Mouse (Mus musculus) limb, embryonic 14.5 days (tissue): ENCODE data around the gene Adamts2. TPM values are rescaled to one million over a fixed set of nuclear protein-coding genes. Genes with fewer than 3 reads are reported as not detected.

Experiments used
- ATAC-seq: fragments of 200-750 bp; cut with Nextera tagmentation; 2 replicates; pipeline ENCODE4 v1.8.0; 2017; ENCODE audit warnings: low read depth, moderate number of reproducible peaks, moderate TSS enrichment; ENCODE audit not compliant: low FRiP score
- DNase-seq: peaks from one replicate; pipeline ENCODE4 v3.0.0-alpha.2; 2015; ENCODE audit warnings: low spot score
- H3K27ac ChIP-seq: fragments of 300-500 bp; sonication (generic); replicated peaks from 2 replicates; pipeline ENCODE4 v1.5.1; 2014; ENCODE audit warnings: low read depth, mild to moderate bottlenecking, low read length, moderate library complexity, mixed read lengths
- H3K27me3 ChIP-seq: fragments of 300-500 bp; sonication (generic); 2 replicates; pipeline ENCODE4 v1.6.1; 2014; ENCODE audit warnings: low read length, mixed read lengths; ENCODE audit not compliant: control insufficient read depth, insufficient read depth
- H3K36me3 ChIP-seq: fragments of 300-500 bp; sonication (generic); 2 replicates; pipeline ENCODE4 v1.6.1; 2014; ENCODE audit warnings: mild to moderate bottlenecking, low read length, moderate library complexity, mixed read lengths; ENCODE audit not compliant: control insufficient read depth, insufficient read depth
- H3K4me1 ChIP-seq: fragments of 300-500 bp; sonication (generic); 2 replicates; pipeline ENCODE4 v1.6.1; 2014; ENCODE audit warnings: antibody characterized with exemption, low read length, mixed read lengths; ENCODE audit not compliant: control insufficient read depth, insufficient read depth
- H3K4me2 ChIP-seq: fragments of 300-500 bp; sonication (generic); replicated peaks from 2 replicates; pipeline ENCODE4 v1.6.1; 2014; ENCODE audit warnings: low read depth, mild to moderate bottlenecking, low read length, moderate library complexity; ENCODE audit not compliant: severe bottlenecking
- H3K4me3 ChIP-seq: fragments of 300-500 bp; sonication (generic); replicated peaks from 2 replicates; pipeline ENCODE4 v1.5.1; 2014; ENCODE audit warnings: low read length
- H3K9ac ChIP-seq: fragments of 300-500 bp; sonication (generic); 2 replicates; pipeline ENCODE4 v1.6.1; 2014; ENCODE audit warnings: mild to moderate bottlenecking, low read depth, low read length, moderate library complexity; ENCODE audit not compliant: severe bottlenecking
- H3K9me3 ChIP-seq: fragments of 300-500 bp; sonication (generic); 2 replicates; pipeline ENCODE4 v1.6.1; 2016; ENCODE audit warnings: low read length; ENCODE audit not compliant: control insufficient read depth
- POLR2A ChIP-seq: fragments of 200-500 bp; IDR thresholded peaks from 2 replicates; pipeline ENCODE4 v1.8.0; 2012; ENCODE audit warnings: inconsistent platforms, mild to moderate bottlenecking, moderate library complexity, borderline replicate concordance; ENCODE audit not compliant: insufficient read depth, insufficient read length; ENCODE audit errors: extremely low read depth
- WGBS: fragments of 180-500 bp; shearing (Covaris S2); extraction: QIAGEN DNeasy Blood & Tissue Kit; methylation state at CpG from one replicate; pipeline ENCODE4 v1.1.7; 2014; 5-methylcytosine and 5-hydroxymethylcytosine counted together
- polyA plus RNA-seq, 2 experiments: library from polyadenylated mRNA; depleted of rRNA in 1 of 2; stranded (reverse) in 1 of 2; unstranded in 1 of 2; fragments of >200 nt; fragmentation: Nextera tagmentation in 1 of 2; extraction: Ambion mirVana in 1 of 2; gene quantifications; 2 replicates each; pipeline versions ENCODE4 v1.2.1 to v1.2.3; 2012 to 2014

Gene Adamts2
- polyA plus RNA-seq, 2 experiments, result 19.4 to 34.9 TPM

DNA sequence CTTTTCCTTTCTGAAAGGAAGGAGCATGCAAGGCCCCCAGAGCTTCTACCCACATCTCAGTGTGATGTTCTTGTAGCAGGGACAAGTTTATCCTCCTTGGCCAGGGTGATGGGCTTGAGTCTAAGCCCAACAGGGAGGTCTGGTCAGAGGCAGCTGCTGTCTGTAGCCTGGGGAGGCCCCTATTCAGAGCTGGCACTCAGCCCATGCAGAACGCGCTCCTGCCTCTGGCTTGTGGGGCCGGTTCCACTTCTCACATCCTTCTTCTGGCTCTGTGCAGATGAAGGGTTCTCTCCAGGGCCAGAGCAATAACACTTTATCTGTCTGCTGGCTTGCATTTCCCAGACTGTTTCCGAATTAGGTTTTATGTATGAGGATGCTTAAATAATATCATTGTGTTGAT, 44.3 kb downstream of the Adamts2 start:
- Histone ChIP-seq H3K27me3 (no peaks in the 10 kb centered on the region), H3K4me1 (0 out of 2 replicates have a peak, but pooled peaks cover 7% of the 10 kb centered on the region), H3K9me3 (0 out of 2 replicates have a peak, but pooled peaks cover 9% of the 10 kb centered on the region), H3K4me2 (no peak overlapping the region), H3K36me3 (no peaks in the 10 kb centered on the region), H3K9ac (no peak overlapping the region), H3K4me3 (no peak overlapping the region), H3K27ac (no peak overlapping the region)
- WGBS, result 34% methylated on average over 4 of the region's 4 CpGs
- TF ChIP-seq POLR2A, result no peak
- DNase-seq, result peak; percentile 71
- ATAC-seq, result peak; percentile 70

DNA sequence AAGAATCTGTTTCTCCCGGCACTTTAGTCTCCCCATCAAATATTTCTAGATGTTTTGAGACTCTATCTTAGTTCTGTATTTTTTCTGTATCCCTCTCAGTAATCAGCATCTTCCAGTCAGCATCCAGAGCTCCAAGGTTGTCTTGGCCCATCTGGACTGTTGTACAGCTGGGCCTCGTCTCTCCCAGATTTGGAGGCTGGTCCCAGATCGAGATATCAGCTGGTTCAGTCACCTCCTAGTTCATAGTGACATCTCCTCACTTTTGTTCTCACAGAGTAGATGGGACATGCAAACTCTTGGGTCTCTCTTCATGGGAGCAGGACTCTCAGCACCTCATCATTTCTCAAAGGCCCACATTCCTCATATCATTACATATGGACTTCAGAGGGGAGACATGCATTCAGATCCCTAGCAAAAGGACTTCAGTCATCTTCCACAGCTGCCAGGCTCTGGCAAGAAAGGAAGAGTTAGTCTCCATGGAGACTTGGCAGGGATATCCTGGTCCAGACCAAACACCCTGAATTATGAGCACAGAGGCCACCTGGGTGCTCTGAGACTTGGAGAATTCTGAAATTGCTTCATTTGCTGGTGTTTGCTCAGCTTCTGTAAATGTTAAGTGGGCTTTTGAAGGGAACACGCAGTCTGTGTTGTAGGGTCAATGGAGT, 46.4 kb downstream of the Adamts2 start:
- no peak overlapping the region for H3K4me3 ChIP-seq
- TF ChIP-seq POLR2A, result no peak
- no peak for DNase-seq
- H3K9me3 ChIP-seq, result 0 out of 2 replicates have a peak, but pooled peaks cover 9% of the 10 kb centered on the region
- H3K36me3 ChIP-seq, result no peaks in the 10 kb centered on the region
- 91% methylated on average over 4 of the region's 4 CpGs for WGBS
- no peak overlapping the region for H3K4me2 ChIP-seq
- H3K4me1 ChIP-seq, result 0 out of 2 replicates have a peak, but pooled peaks cover 7% of the 10 kb centered on the region
- H3K27me3 ChIP-seq, result no peaks in the 10 kb centered on the region
- ATAC-seq, result no peak
- no peak overlapping the region for H3K27ac ChIP-seq
- H3K9ac ChIP-seq, result no peak overlapping the region

DNA sequence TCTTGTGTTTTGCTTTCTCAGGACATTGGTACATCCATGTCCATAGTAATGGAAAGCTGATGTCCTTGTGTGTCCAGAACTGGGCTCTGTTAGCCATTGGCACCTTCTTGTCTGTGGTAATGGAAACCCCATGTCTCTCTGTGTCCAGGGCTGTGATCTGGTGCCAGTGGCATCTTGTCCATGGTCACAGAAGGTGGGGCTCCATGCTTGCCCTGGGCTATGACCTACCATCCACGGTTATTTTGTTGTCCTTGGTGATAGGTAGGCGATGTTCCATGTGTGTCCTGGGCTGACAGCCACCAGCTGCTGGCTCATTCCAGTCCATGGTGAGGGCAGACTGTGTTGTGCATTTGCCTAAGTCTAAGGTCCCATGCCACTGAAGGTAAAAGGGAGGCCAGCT, 48.2 kb downstream of the Adamts2 start:
- Histone ChIP-seq H3K9ac (no peak overlapping the region), H3K4me2 (no peak overlapping the region), H3K27me3 (no peaks in the 10 kb centered on the region), H3K4me1 (0 out of 2 replicates have a peak, but pooled peaks cover 7% of the 10 kb centered on the region), H3K36me3 (no peaks in the 10 kb centered on the region), H3K4me3 (no peak overlapping the region), H3K27ac (no peak overlapping the region), H3K9me3 (0 out of 2 replicates have a peak, but pooled peaks cover 9% of the 10 kb centered on the region)
- TF ChIP-seq POLR2A, result no peak
- 88% methylated on average over 2 of the region's 2 CpGs for WGBS
- no peak for ATAC-seq
- DNase-seq, result no peak

DNA sequence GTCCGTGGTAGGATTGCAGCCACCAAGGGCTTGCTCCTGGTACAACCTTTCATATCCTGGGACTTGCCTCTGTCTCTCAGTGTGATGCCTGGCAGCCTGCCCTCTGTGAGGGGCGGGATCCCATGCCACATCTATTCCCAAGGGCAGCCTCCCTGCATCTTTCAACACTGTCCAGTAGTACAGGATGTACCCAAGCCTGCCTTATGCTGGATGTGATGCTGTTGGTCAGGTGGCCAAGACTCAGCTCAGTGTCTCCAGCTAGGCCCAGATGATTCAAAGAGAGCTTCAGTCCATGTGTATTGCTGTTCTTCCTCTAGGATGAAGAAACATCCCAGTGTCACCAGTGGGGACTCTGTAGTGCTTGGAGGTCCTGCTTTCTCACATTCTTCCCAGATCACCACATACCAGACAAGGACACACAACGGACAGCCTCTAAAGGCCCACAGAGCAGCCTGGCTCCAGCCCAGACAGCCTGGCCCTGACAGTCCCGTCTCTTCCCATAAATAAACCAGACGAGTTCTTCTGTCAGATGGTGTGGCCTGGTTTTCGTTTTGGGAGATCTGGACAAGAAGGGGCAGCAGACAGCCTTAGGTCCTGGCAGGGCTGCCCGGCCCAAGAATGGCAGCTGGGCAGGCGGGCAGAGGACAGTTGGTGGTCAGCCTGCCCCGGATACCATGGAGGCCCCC, 52.0 kb downstream of the Adamts2 start:
- H3K9ac ChIP-seq, result no peak overlapping the region
- no peak for DNase-seq
- H3K36me3 ChIP-seq, result no peaks in the 10 kb centered on the region
- TF ChIP-seq POLR2A, result no peak
- no peak overlapping the region for H3K4me2 ChIP-seq
- 55% methylated on average over 9 of the region's 9 CpGs for WGBS
- no peak for ATAC-seq
- H3K4me1 ChIP-seq, result no peaks in the 10 kb centered on the region
- no peaks in the 10 kb centered on the region for H3K27me3 ChIP-seq
- H3K9me3 ChIP-seq, result no peaks in the 10 kb centered on the region
- no peak overlapping the region for H3K27ac ChIP-seq
- H3K4me3 ChIP-seq, result no peak overlapping the region

DNA sequence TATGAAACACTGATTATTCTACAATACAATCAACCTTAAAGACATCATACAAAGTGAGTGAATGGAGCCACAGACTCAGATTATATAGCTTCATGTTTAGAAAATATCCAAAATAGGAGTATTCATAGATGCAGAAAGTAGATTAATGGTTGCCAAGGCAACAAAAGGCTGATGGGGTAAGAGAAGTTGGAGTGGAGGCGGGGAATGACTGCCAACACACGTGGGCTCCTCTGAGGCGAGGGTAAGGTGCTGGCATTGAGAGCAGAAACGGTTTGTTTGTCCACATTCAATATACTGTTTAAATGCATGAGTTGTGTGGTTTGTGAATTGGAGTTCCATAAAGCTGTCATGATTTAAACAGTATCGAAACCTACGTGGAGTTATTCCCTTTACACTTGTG, 56.9 kb downstream of the Adamts2 start:
- Histone ChIP-seq H3K36me3 (no peaks in the 10 kb centered on the region), H3K9ac (no peak overlapping the region), H3K4me3 (no peak overlapping the region), H3K4me2 (no peak overlapping the region), H3K4me1 (no peaks in the 10 kb centered on the region), H3K9me3 (no peaks in the 10 kb centered on the region), H3K27ac (no peak overlapping the region), H3K27me3 (no peaks in the 10 kb centered on the region)
- WGBS, result 75% methylated on average over 6 of the region's 6 CpGs
- ATAC-seq (no peak), DNase-seq (no peak)
- no peak for TF ChIP-seq POLR2A
